Mouse (Mus musculus) hindbrain, embryonic 15.5 days (tissue): ENCODE data around the gene Prkce. TPM values are rescaled to one million over a fixed set of nuclear protein-coding genes. Genes with fewer than 3 reads are reported as not detected.

Experiments
- ATAC-seq: fragments of 200-750 bp; cut with Nextera tagmentation; 2 replicates; pipeline ENCODE4 v1.8.0; 2017; ENCODE audit warnings: low read depth, moderate number of reproducible peaks, moderate TSS enrichment; ENCODE audit not compliant: low FRiP score
- H3K27ac ChIP-seq: fragments of 300-500 bp; sonication (generic); replicated peaks from 2 replicates; pipeline ENCODE4 v1.5.1; 2015; ENCODE audit warnings: mild to moderate bottlenecking, inconsistent platforms
- H3K27me3 ChIP-seq: fragments of 300-500 bp; sonication (generic); 2 replicates; pipeline ENCODE4 v1.6.1; 2015; ENCODE audit warnings: control low read depth, inconsistent platforms
- H3K36me3 ChIP-seq: fragments of 300-500 bp; sonication (generic); 2 replicates; pipeline ENCODE4 v1.6.1; 2015; ENCODE audit warnings: control low read depth, inconsistent platforms
- H3K4me1 ChIP-seq: fragments of 300-500 bp; sonication (generic); replicated peaks from 2 replicates; pipeline ENCODE4 v1.6.1; 2015; ENCODE audit warnings: control low read depth, inconsistent platforms
- H3K4me2 ChIP-seq: fragments of 300-500 bp; sonication (generic); 2 replicates; pipeline ENCODE4 v1.6.1; 2015; ENCODE audit warnings: moderate library complexity, mild to moderate bottlenecking, inconsistent platforms
- H3K4me3 ChIP-seq: fragments of 300-500 bp; sonication (generic); 2 replicates; pipeline ENCODE4 v1.5.1; 2015; ENCODE audit warnings: mild to moderate bottlenecking, inconsistent platforms
- H3K9ac ChIP-seq: fragments of 300-500 bp; sonication (generic); 2 replicates; pipeline ENCODE4 v1.6.1; 2015; ENCODE audit warnings: inconsistent platforms
- H3K9me3 ChIP-seq: fragments of 300-500 bp; sonication (generic); 2 replicates; pipeline ENCODE4 v1.6.1; 2016; ENCODE audit warnings: control low read depth, inconsistent platforms
- WGBS: fragments of 180-500 bp; shearing (Covaris S2); methylation state at CpG from one replicate; pipeline ENCODE4 v1.1.7; 2015; 5-methylcytosine and 5-hydroxymethylcytosine counted together
- polyA plus RNA-seq: library from polyadenylated mRNA; unstranded; fragments of >200 nt; fragmentation: Nextera tagmentation; extraction: Ambion mirVana; gene quantifications from 2 replicates; pipeline ENCODE4 v1.2.1, GENCODE M21; 2015

The Prkce gene
- polyA plus RNA-seq, 1 experiment from 2014 or later = 45.7 TPM

- Histone ChIP-seq H3K9ac (no peak overlapping the region), H3K27ac (no peak overlapping the region), H3K36me3 (no peaks in the 10 kb centered on the region), H3K4me2 (no peak overlapping the region), H3K9me3 (no peaks in the 10 kb centered on the region), H3K4me3 (no peak overlapping the region), H3K27me3 (no peaks in the 10 kb centered on the region), H3K4me1 (peaks cover 6% of the 10 kb centered on the region)
- WGBS = 47% methylated on average over 10 of the region's 10 CpGs
- ATAC-seq = no peak
Observed at GRCm38 (mm10) chr17:86293247-86293744, 125.7 kb downstream of the Prkce start.

GRCm38 (mm10) chr17:86299576-86299975 lies 132.0 kb downstream of the Prkce start:
- Histone ChIP-seq H3K9me3 (no peaks in the 10 kb centered on the region), H3K27ac (no peak overlapping the region), H3K4me2 (no peak overlapping the region), H3K4me3 (no peak overlapping the region), H3K9ac (no peak overlapping the region), H3K4me1 (peaks cover 28% of the 10 kb centered on the region), H3K27me3 (no peaks in the 10 kb centered on the region), H3K36me3 (no peaks in the 10 kb centered on the region)
- 82% methylated on average over 3 of the region's 3 CpGs for WGBS
- no peak for ATAC-seq

- Histone ChIP-seq H3K9me3 (no peaks in the 10 kb centered on the region), H3K4me3 (no peak overlapping the region), H3K27ac (peak overlapping the region; percentile 12), H3K9ac (no peak overlapping the region), H3K4me2 (peak overlapping the region; percentile 20), H3K27me3 (no peaks in the 10 kb centered on the region), H3K4me1 (peaks cover 40% of the 10 kb centered on the region), H3K36me3 (no peaks in the 10 kb centered on the region)
- 65% methylated on average over 22 of the region's 22 CpGs for WGBS
- ATAC-seq = no peak
Observed at GRCm38 (mm10) chr17:86300774-86301595, 133.4 kb downstream of the Prkce start.

GRCm38 (mm10) chr17:86302266-86302665 lies 134.7 kb downstream of the Prkce start:
- WGBS = 83% methylated on average over 11 of the region's 11 CpGs
- Histone ChIP-seq H3K36me3 (no peaks in the 10 kb centered on the region), H3K4me1 (peaks cover 36% of the 10 kb centered on the region), H3K4me3 (no peak overlapping the region), H3K27me3 (no peaks in the 10 kb centered on the region), H3K4me2 (no peak overlapping the region), H3K27ac (no peak overlapping the region), H3K9ac (no peak overlapping the region), H3K9me3 (no peaks in the 10 kb centered on the region)
- no peak for ATAC-seq

DNA sequence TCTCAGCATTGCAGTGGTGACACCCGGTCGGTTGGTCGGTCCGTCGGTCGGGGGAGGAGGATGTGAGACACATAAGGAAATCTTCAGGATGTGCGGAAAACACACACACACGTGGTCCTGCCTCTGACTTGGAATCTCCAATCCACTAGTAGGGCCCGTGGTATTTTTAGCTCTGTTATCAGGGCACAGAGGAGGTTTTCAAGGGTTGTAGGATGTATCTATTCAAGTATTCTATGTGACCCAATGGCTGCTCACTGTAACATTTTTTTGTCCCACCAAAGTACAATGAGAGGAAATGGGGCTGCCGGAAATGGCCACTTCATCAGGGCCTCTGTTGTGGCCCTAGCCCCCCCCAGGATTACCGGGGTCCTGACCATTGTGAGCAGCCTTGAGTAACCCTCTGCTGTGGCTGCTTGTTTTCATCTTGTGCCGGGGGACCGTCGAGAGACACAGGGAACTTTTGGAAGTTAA lies 135.3 kb downstream of the Prkce start:
- Histone ChIP-seq H3K4me3 (no peak overlapping the region), H3K36me3 (no peaks in the 10 kb centered on the region), H3K4me1 (peaks cover 34% of the 10 kb centered on the region), H3K27ac (no peak overlapping the region), H3K9ac (no peak overlapping the region), H3K4me2 (no peak overlapping the region), H3K27me3 (no peaks in the 10 kb centered on the region), H3K9me3 (no peaks in the 10 kb centered on the region)
- ATAC-seq = no peak
- 94% methylated on average over 14 of the region's 14 CpGs for WGBS

DNA sequence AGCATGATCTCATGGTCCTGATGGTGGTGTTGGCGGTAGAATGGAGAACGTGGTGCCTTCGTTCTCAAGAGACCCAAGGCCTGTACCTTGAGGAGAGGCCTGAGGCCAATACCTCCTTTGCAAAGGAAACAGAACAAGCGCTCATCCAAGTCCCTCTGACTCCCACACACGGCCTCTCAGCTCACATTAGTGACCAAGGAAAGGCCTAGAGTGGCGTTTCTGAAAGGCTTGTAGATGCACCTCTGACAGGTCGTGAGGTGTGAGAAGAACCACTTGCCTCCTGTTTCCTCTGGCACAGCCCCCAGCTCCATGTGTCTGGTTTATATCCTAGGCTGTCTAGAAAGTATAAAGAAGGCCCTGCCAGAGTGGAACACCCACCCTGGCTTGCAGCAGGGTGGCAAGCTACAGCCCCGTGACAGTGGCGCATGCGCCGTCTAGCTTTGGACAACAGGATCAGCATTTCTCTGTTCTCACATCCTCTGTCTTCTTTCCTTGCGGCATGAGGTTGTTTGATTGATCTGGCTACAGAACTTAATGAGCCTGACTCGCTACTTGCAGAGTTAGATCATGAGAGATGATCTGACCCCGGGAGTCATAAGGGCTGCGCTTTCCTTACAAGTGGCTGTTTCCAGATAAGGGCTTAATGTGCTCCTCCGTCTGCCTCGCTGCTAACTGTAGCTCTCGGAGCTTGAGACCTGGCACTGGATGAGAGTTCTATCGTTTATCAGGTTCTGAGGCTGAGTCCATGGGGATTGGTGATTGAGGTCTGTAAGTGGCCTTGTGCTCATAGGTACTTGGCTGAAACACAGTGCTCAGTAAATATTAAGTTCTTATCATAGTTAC lies 136.0 kb downstream of the Prkce start:
- Histone ChIP-seq H3K9ac (no peak overlapping the region), H3K9me3 (no peaks in the 10 kb centered on the region), H3K4me2 (no peak overlapping the region), H3K27ac (no peak overlapping the region), H3K36me3 (no peaks in the 10 kb centered on the region), H3K27me3 (no peaks in the 10 kb centered on the region), H3K4me3 (no peak overlapping the region), H3K4me1 (peaks cover 34% of the 10 kb centered on the region)
- WGBS = 79% methylated on average over 19 of the region's 19 CpGs
- no peak for ATAC-seq

DNA sequence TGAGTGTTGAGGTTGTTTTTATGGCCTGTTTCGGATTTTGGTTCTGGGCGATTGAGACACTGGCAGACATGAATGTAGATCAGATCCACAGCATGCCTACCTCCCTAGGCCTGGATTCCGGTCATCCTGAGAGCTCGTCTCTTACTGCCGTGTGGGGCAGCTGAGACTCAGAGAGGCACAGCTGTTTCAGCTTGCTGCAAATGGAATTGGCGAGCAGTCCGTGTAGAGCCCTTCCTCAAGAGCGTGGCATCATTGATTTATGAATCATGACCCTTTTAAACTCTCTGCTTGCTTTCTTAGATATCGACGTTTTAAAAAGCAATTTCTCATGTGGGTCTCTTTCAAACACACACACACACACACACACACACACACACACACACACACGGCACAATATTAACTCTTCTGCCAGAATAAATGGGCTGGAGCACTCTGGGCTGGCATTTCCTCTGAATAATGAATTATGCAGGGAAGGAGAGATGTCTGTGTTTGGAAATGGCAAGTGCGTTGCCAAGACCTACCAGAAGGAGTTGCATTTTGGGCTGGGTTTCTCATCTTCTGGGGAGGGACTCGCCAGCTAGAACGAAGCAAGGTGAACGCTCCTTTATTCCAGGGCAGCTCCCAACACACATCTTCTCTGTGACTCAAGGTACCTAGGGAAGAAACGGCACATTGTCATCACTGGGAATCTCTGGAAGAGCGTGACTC lies 137.5 kb downstream of the Prkce start:
- H3K27ac ChIP-seq = peak overlapping the region; percentile 37; the same call in 1 of the 2 replicates
- 45% methylated on average over 17 of the region's 17 CpGs for WGBS
- peaks cover 34% of the 10 kb centered on the region for H3K4me1 ChIP-seq
- no peak overlapping the region for H3K9ac ChIP-seq
- no peak overlapping the region for H3K4me2 ChIP-seq
- ATAC-seq = no peak
- no peaks in the 10 kb centered on the region for H3K36me3 ChIP-seq
- no peaks in the 10 kb centered on the region for H3K9me3 ChIP-seq
- H3K4me3 ChIP-seq = no peak overlapping the region
- H3K27me3 ChIP-seq = no peaks in the 10 kb centered on the region

GRCm38 (mm10) chr17:86306161-86306560 lies 138.6 kb downstream of the Prkce start:
- 79% methylated on average over 7 of the region's 7 CpGs for WGBS

GRCm38 (mm10) chr17:86313413-86314139 lies 146.0 kb downstream of the Prkce start:
- no peak overlapping the region for H3K9ac ChIP-seq
- peaks cover 15% of the 10 kb centered on the region for H3K4me1 ChIP-seq
- no peaks in the 10 kb centered on the region for H3K9me3 ChIP-seq
- no peak for ATAC-seq
- H3K36me3 ChIP-seq = no peaks in the 10 kb centered on the region
- no peaks in the 10 kb centered on the region for H3K27me3 ChIP-seq
- 81% methylated on average over 8 of the region's 8 CpGs for WGBS
- H3K4me3 ChIP-seq = no peak overlapping the region
- no peak overlapping the region for H3K27ac ChIP-seq
- no peak overlapping the region for H3K4me2 ChIP-seq

More at GRCm38 (mm10) chr17:86306161-86306560, 138.6 kb downstream of the Prkce start:
- Histone ChIP-seq H3K4me1 (peaks cover 29% of the 10 kb centered on the region), H3K36me3 (no peaks in the 10 kb centered on the region), H3K9me3 (no peaks in the 10 kb centered on the region), H3K4me2 (no peak overlapping the region), H3K9ac (no peak overlapping the region), H3K27ac (no peak overlapping the region), H3K27me3 (no peaks in the 10 kb centered on the region), H3K4me3 (no peak overlapping the region)
- no peak for ATAC-seq

DNA sequence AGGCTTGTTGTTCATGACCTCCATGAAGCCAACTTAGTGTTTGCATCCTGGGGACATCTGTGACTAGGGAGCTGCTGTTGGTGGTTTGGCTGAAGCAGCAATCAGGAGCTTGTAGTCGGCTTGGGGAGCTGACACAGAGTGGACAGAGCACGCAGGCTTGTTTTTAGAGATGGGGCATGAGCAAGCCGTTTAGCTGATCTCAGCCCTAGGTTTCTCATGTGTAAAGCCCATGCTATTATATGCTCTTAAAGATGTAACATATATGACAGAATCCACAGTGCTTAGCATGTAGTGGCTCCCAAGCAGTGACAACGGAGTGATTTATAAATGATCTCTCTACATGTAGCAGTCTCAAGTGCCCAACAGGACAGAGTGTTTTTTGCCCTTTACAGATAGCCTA lies 148.3 kb downstream of the Prkce start:
- H3K9ac ChIP-seq = no peak overlapping the region
- H3K36me3 ChIP-seq = no peaks in the 10 kb centered on the region
- H3K27me3 ChIP-seq = no peaks in the 10 kb centered on the region
- no peak for ATAC-seq
- no peak overlapping the region for H3K4me3 ChIP-seq
- H3K27ac ChIP-seq = no peak overlapping the region
- H3K4me2 ChIP-seq = no peak overlapping the region
- WGBS = 92% methylated on average over 4 of the region's 4 CpGs
- no peaks in the 10 kb centered on the region for H3K9me3 ChIP-seq
- H3K4me1 ChIP-seq = peaks cover 14% of the 10 kb centered on the region

DNA sequence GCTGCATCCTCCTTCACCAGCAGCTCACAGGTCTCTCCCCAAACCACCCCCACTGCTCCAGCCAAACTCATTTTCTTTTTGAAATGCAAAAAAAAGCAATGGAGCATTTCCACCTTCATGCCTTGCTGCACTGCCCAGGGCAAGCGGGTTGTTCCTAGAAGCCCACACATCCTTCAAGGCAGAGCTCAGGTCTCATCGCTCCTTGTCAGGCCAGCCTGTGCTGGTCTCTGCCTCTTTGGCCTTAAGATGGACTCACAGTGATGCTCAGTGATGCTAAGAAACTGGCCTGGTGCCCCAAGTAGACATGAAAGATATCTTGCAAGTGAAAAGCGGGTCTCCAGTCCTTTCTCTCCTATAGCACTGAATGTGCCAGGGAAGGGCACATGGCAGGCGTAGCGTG lies 149.2 kb downstream of the Prkce start:
- WGBS = 88% methylated on average over 5 of the region's 5 CpGs
- H3K4me2 ChIP-seq = no peak overlapping the region
- H3K4me1 ChIP-seq = peaks cover 5% of the 10 kb centered on the region; the same call in 1 of the 2 replicates
- no peaks in the 10 kb centered on the region for H3K9me3 ChIP-seq
- H3K27me3 ChIP-seq = no peaks in the 10 kb centered on the region
- H3K9ac ChIP-seq = no peak overlapping the region
- ATAC-seq = no peak
- no peaks in the 10 kb centered on the region for H3K36me3 ChIP-seq
- H3K4me3 ChIP-seq = no peak overlapping the region
- no peak overlapping the region for H3K27ac ChIP-seq
